Comparison of ENCODE assay signal across 8 mouse cellular contexts in the genomic region with DNA sequence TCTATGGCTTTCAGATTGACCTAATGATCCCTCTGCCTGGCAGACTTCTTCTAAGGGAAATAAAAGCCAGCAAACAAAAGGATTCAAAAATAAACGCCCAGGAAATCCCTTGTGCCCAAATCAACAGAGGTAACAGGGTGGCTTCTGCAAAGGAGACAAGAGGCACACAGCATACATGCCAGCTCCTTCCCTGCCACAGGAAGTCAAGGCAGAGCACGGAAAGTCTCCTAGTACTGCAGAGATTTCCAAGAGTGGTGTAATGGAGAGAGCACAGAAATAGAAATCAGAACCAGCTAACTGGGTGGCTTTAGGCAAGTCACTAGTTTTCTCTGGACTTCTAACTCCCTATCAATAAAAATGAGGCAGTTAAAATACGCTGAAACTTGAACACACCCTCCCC. TPM values are rescaled to one million over a fixed set of nuclear protein-coding genes. Genes with fewer than 3 reads are reported as not detected.
DNase-seq lines count a peak whose midpoint lies in the region; ATAC-seq lines count a peak whose summit lies in the region.

No protein-coding gene starts in this region.

- H3K9me3 ChIP-seq in heart, embryonic 14.5 days (ENCODE audit: control insufficient read depth, low read length), result no peaks in the 10 kb centered on the region
- no peaks in the 10 kb centered on the region for H3K9me3 ChIP-seq in embryonic facial prominence, embryonic 10.5 days
- no peaks in the 10 kb centered on the region for H3K9me3 ChIP-seq in hindbrain, embryonic 16.5 days (ENCODE audit: control insufficient read depth, low read length)
- H3K9me3 ChIP-seq in midbrain, embryonic 15.5 days, result no peaks in the 10 kb centered on the region

- no peak for DNase-seq in heart, postnatal 36 days
- no peak for DNase-seq in embryonic facial prominence, embryonic 10.5 days (ENCODE audit: low spot score)
- no peak for DNase-seq in ovary, adult 18-20 months (ENCODE audit: low spot score)
- no peak for DNase-seq in gastrocnemius, postnatal 36 days
- no peak for DNase-seq in layer of hippocampus, adult 8-10 months (ENCODE audit: low spot score in 2 of 2)

- peak overlapping the region; percentile 26 to 80 for H3K4me3 ChIP-seq in heart, embryonic 14.5 days (ENCODE audit: control insufficient read depth in 1 of 2, insufficient read depth in 1 of 2, low read depth in 1 of 2, low read length in 2 of 2)
- peak overlapping the region; percentile 98 for H3K4me3 ChIP-seq in embryonic facial prominence, embryonic 10.5 days
- H3K4me3 ChIP-seq in hindbrain, embryonic 16.5 days (ENCODE audit: low read length), result peak overlapping the region; percentile 97
- peak overlapping the region; percentile 96 for H3K4me3 ChIP-seq in midbrain, embryonic 15.5 days

- H3K4me1 ChIP-seq in heart, embryonic 14.5 days (ENCODE audit: control insufficient read depth in 2 of 2, insufficient read depth in 2 of 2, low read length in 2 of 2), result peaks cover 11 to 47% of the 10 kb centered on the region in 2 experiments
- H3K4me1 ChIP-seq in embryonic facial prominence, embryonic 10.5 days, result peaks cover 80% of the 10 kb centered on the region
- H3K4me1 ChIP-seq in hindbrain, embryonic 16.5 days (ENCODE audit: control insufficient read depth, insufficient read depth, low read depth, low read length), result peaks cover 23% of the 10 kb centered on the region
- H3K4me1 ChIP-seq in midbrain, embryonic 15.5 days, result peaks cover 30% of the 10 kb centered on the region

- WGBS in heart, embryonic 14.5 days, result 9% methylated on average over 3 of the region's 3 CpGs
- WGBS in embryonic facial prominence, embryonic 10.5 days, result 11% methylated on average over 3 of the region's 3 CpGs
- WGBS in hindbrain, embryonic 16.5 days, result 5% methylated on average over 3 of the region's 3 CpGs
- 11% methylated on average over 3 of the region's 3 CpGs for WGBS in midbrain, embryonic 15.5 days

- H3K27me3 ChIP-seq in heart, embryonic 14.5 days (ENCODE audit: control insufficient read depth, insufficient read depth, low read length), result no peaks in the 10 kb centered on the region
- H3K27me3 ChIP-seq in embryonic facial prominence, embryonic 10.5 days (replicated peaks; ENCODE audit: low read depth, poor library complexity, severe bottlenecking), result no peaks in the 10 kb centered on the region
- no peaks in the 10 kb centered on the region for H3K27me3 ChIP-seq in hindbrain, embryonic 16.5 days (replicated peaks; ENCODE audit: control insufficient read depth, insufficient read depth, low read length)
- no peaks in the 10 kb centered on the region for H3K27me3 ChIP-seq in midbrain, embryonic 15.5 days (replicated peaks)

- no peak for ATAC-seq in heart, embryonic 14.5 days (ENCODE audit: insufficient number of reproducible peaks, insufficient read depth, low FRiP score, low read depth)
- ATAC-seq in hindbrain, embryonic 16.5 days, result no peak
- ATAC-seq in midbrain, embryonic 15.5 days (replicated peaks), result no peak

- intact Hi-C loops in heart, postnatal 36 days (cut with DNase I), result loop anchor here (2.0 to 5.0 kb wide), 2 partner anchors 48 to 78 kb away; no protein-coding TSS in a partner anchor
- intact Hi-C loops in gastrocnemius, postnatal 36 days (cut with DNase I), result no loop called here

- H3K36me3 ChIP-seq in heart, embryonic 14.5 days (ENCODE audit: control insufficient read depth, insufficient read depth, low read length), result peaks cover 6% of the 10 kb centered on the region; the same call in 1 of the 2 replicates
- peaks cover 11% of the 10 kb centered on the region; the same call in 1 of the 2 replicates for H3K36me3 ChIP-seq in embryonic facial prominence, embryonic 10.5 days (replicated peaks)
- no peaks in the 10 kb centered on the region for H3K36me3 ChIP-seq in hindbrain, embryonic 16.5 days (ENCODE audit: control insufficient read depth, insufficient read depth, low read length)
- no peaks in the 10 kb centered on the region for H3K36me3 ChIP-seq in midbrain, embryonic 15.5 days (replicated peaks)

- H3K9ac ChIP-seq in heart, embryonic 14.5 days (ENCODE audit: low read length), result peak overlapping the region; percentile 91
- peak overlapping the region; percentile 96 for H3K9ac ChIP-seq in hindbrain, embryonic 16.5 days (ENCODE audit: low read depth, low read length)
- H3K9ac ChIP-seq in midbrain, embryonic 15.5 days, result peak overlapping the region; percentile 81

- H3K4me2 ChIP-seq in heart, embryonic 14.5 days (ENCODE audit: low read length), result peak overlapping the region; percentile 93
- peak overlapping the region; percentile 77 for H3K4me2 ChIP-seq in hindbrain, embryonic 16.5 days (ENCODE audit: low read length)
- peak overlapping the region; percentile 74 for H3K4me2 ChIP-seq in midbrain, embryonic 15.5 days

- H3K27ac ChIP-seq in heart, embryonic 14.5 days (replicated peaks in 1 of 2; ENCODE audit: control insufficient read depth in 1 of 2, insufficient read depth in 1 of 2, low read depth in 2 of 2, low read length in 2 of 2), result no peak overlapping the region
- peak overlapping the region; percentile 98 for H3K27ac ChIP-seq in embryonic facial prominence, embryonic 10.5 days (replicated peaks)
- no peak overlapping the region for H3K27ac ChIP-seq in hindbrain, embryonic 16.5 days (ENCODE audit: low read depth, low read length)
- H3K27ac ChIP-seq in midbrain, embryonic 15.5 days, result peak overlapping the region; percentile 23; the same call in 1 of the 2 replicates

RNA-seq across cellular contexts. Expression of gene Rbfox2, which starts 1.8 kb away (rescaled TPM):
- 84.3 and 89.1 TPM in 2 replicates for polyA plus RNA-seq in heart, embryonic 14.5 days (2014; fragmentation: Nextera tagmentation; extraction: Ambion mirVana)
- total RNA-seq in heart, postnatal 36 days (2021), result 100 to 1,000 TPM in 1 of 2 experiments, 10 to 100 TPM in 1; 91.7 to 107 TPM
- polyA plus RNA-seq in embryonic facial prominence, embryonic 10.5 days (2016; fragmentation: Nextera tagmentation; extraction: Ambion mirVana), result 60.7 and 61.9 TPM in 2 replicates
- 122 and 140 TPM in 2 replicates for polyA plus RNA-seq in hindbrain, embryonic 16.5 days (2015; fragmentation: Nextera tagmentation; extraction: Ambion mirVana)
- 181 and 185 TPM in 2 replicates for polyA plus RNA-seq in midbrain, embryonic 15.5 days (2015; fragmentation: Nextera tagmentation; extraction: Ambion mirVana)
- 10 to 100 TPM; 44.2 to 63.3 TPM for total RNA-seq in gastrocnemius, postnatal 36 days (2021)
- 100 to 1,000 TPM; 200 to 279 (median 237) TPM for total RNA-seq in layer of hippocampus, adult 8-10 months (2022)

Comparison
In these comparisons a context has a peak if more than half of its experiments do, and no peak if none do; other contexts are left out.
1. H3K27ac ChIP-seq: peak in embryonic facial prominence, embryonic 10.5 days (single experiment) and midbrain, embryonic 15.5 days (single experiment); none in heart, embryonic 14.5 days (0 of 2) and hindbrain, embryonic 16.5 days (single experiment).
2. Peak in every context shown above with its lines, with median percentiles within 50 percentile points of each other: H3K4me2 ChIP-seq, H3K4me3 ChIP-seq and H3K9ac ChIP-seq.